Mouse (Mus musculus): ENCODE results near the gene Hhat.

Gene Hhat

GRCm38 (mm10) chr1:192651981-192652605 is 118.9 kb downstream of the Hhat start:
- DNase-seq (ENCODE audit: low read depth, low spot score), result no peak

- no peak for DNase-seq (ENCODE audit: low read depth, low spot score)
Measured at GRCm38 (mm10) chr1:192650586-192650985, 120.4 kb downstream of the Hhat start.

- no peak for DNase-seq (ENCODE audit: low read depth, low spot score)
Measured at GRCm38 (mm10) chr1:192650023-192650422, 121.0 kb downstream of the Hhat start.

GRCm38 (mm10) chr1:192649233-192649632 is 121.8 kb downstream of the Hhat start:
- no peak for DNase-seq (ENCODE audit: low read depth, low spot score)

GRCm38 (mm10) chr1:192647361-192647760 is 123.7 kb downstream of the Hhat start:
- peak; percentile 43 for DNase-seq (ENCODE audit: low read depth, low spot score)

GRCm38 (mm10) chr1:192642126-192642525 is 128.9 kb downstream of the Hhat start:
- DNase-seq (ENCODE audit: low read depth, low spot score), result no peak

- no peak for DNase-seq (ENCODE audit: low read depth, low spot score)
Measured at GRCm38 (mm10) chr1:192639175-192639574, 131.8 kb downstream of the Hhat start.

- DNase-seq (ENCODE audit: low read depth, low spot score), result no peak
Measured at GRCm38 (mm10) chr1:192621843-192622242, 149.2 kb downstream of the Hhat start.

GRCm38 (mm10) chr1:192613271-192613670 is 157.8 kb downstream of the Hhat start:
- DNase-seq (ENCODE audit: low read depth, low spot score), result no peak

- no peak for DNase-seq (ENCODE audit: low read depth, low spot score)
Measured at GRCm38 (mm10) chr1:192611996-192612739, 158.9 kb downstream of the Hhat start.

GRCm38 (mm10) chr1:192606876-192607275 is 164.1 kb downstream of the Hhat start:
- DNase-seq (ENCODE audit: low read depth, low spot score), result no peak

- peak; percentile 32 for DNase-seq (ENCODE audit: low read depth, low spot score)
Measured at GRCm38 (mm10) chr1:192604413-192604812, 166.6 kb downstream of the Hhat start.

GRCm38 (mm10) chr1:192603556-192603955 is 167.5 kb downstream of the Hhat start:
- no peak for DNase-seq (ENCODE audit: low read depth, low spot score)

GRCm38 (mm10) chr1:192601206-192601605 is 169.8 kb downstream of the Hhat start:
- DNase-seq (ENCODE audit: low read depth, low spot score), result no peak

- DNase-seq (ENCODE audit: low read depth, low spot score), result no peak
Measured at GRCm38 (mm10) chr1:192599746-192600145, 171.3 kb downstream of the Hhat start.

- peak; percentile 84 for DNase-seq (ENCODE audit: low read depth, low spot score)
Measured at GRCm38 (mm10) chr1:192598380-192598779, 172.6 kb downstream of the Hhat start.

- DNase-seq (ENCODE audit: low read depth, low spot score), result no peak
Measured at GRCm38 (mm10) chr1:192595426-192595825, 175.6 kb downstream of the Hhat start.

- DNase-seq (ENCODE audit: low read depth, low spot score), result no peak
Measured at GRCm38 (mm10) chr1:192593492-192593891, 177.5 kb downstream of the Hhat start.

- DNase-seq (ENCODE audit: low read depth, low spot score), result no peak
Measured at GRCm38 (mm10) chr1:192587451-192587850, 183.6 kb downstream of the Hhat start.

GRCm38 (mm10) chr1:192585289-192585688 is 185.7 kb downstream of the Hhat start:
- DNase-seq (ENCODE audit: low read depth, low spot score), result no peak

- DNase-seq (ENCODE audit: low read depth, low spot score), result no peak
Measured at GRCm38 (mm10) chr1:192582921-192583320, 188.1 kb downstream of the Hhat start.

- DNase-seq (ENCODE audit: low read depth, low spot score), result no peak
Measured at GRCm38 (mm10) chr1:192564691-192565090, 206.3 kb downstream of the Hhat start.

GRCm38 (mm10) chr1:192559341-192559740 is 211.7 kb downstream of the Hhat start:
- no peak for DNase-seq (ENCODE audit: low read depth, low spot score)
